Mouse (Mus musculus) kidney, embryonic 16.5 days (tissue): ENCODE results near the gene Gabrb1. TPM values are rescaled to one million over a fixed set of nuclear protein-coding genes. Genes with fewer than 3 reads are reported as not detected.
"Not testable (repeated sequence)": the region's sequence is repeated elsewhere in the genome, so short reads cannot be mapped to it uniquely, and the experiment has no call there.

Experiments used
- ATAC-seq: fragments of 200-750 bp; cut with Nextera tagmentation; 2 replicates; pipeline ENCODE4 v1.8.0; 2017; ENCODE audit warnings: moderate TSS enrichment; ENCODE audit not compliant: low FRiP score, low TSS enrichment
- H3K27ac ChIP-seq: fragments of 300-500 bp; sonication (generic); 2 replicates; pipeline ENCODE4 v1.5.1; 2014; ENCODE audit warnings: low read length
- H3K27me3 ChIP-seq: fragments of 300-500 bp; sonication (generic); 2 replicates; pipeline ENCODE4 v1.6.1; 2014; ENCODE audit warnings: low read length, control low read depth, mixed read lengths; ENCODE audit not compliant: insufficient read depth
- H3K36me3 ChIP-seq: fragments of 300-500 bp; sonication (generic); 2 replicates; pipeline ENCODE4 v1.6.1; 2014; ENCODE audit warnings: low read length, control low read depth, mixed read lengths; ENCODE audit not compliant: insufficient read depth
- H3K4me1 ChIP-seq: fragments of 300-500 bp; sonication (generic); 2 replicates; pipeline ENCODE4 v1.6.1; 2014; ENCODE audit warnings: low read length, control low read depth, mixed read lengths; ENCODE audit not compliant: insufficient read depth
- H3K4me2 ChIP-seq: fragments of 300-500 bp; sonication (generic); replicated peaks from 2 replicates; pipeline ENCODE4 v1.6.1; 2014; ENCODE audit warnings: low read depth, low read length
- H3K4me3 ChIP-seq: fragments of 300-500 bp; sonication (generic); 2 replicates; pipeline ENCODE4 v1.5.1; 2014; ENCODE audit warnings: mild to moderate bottlenecking, low read length
- H3K9ac ChIP-seq: fragments of 300-500 bp; sonication (generic); replicated peaks from 2 replicates; pipeline ENCODE4 v1.6.1; 2014; ENCODE audit warnings: low read length
- H3K9me3 ChIP-seq: fragments of 300-500 bp; sonication (generic); 2 replicates; pipeline ENCODE4 v1.6.1; 2016; ENCODE audit warnings: low read length, control low read depth
- WGBS: fragments of 180-500 bp; shearing (Covaris S2); extraction: QIAGEN DNeasy Blood & Tissue Kit; methylation state at CpG from one replicate; pipeline ENCODE4 v1.1.7; 2014; 5-methylcytosine and 5-hydroxymethylcytosine counted together
- polyA plus RNA-seq: library from polyadenylated mRNA; unstranded; fragments of >200 nt; fragmentation: Nextera tagmentation; extraction: Ambion mirVana; gene quantifications from 2 replicates; pipeline ENCODE4 v1.2.1, GENCODE M21; 2015

Gabrb1 gene
- polyA plus RNA-seq, 1 experiment from 2014 or later, result 0.29 TPM

DNA sequence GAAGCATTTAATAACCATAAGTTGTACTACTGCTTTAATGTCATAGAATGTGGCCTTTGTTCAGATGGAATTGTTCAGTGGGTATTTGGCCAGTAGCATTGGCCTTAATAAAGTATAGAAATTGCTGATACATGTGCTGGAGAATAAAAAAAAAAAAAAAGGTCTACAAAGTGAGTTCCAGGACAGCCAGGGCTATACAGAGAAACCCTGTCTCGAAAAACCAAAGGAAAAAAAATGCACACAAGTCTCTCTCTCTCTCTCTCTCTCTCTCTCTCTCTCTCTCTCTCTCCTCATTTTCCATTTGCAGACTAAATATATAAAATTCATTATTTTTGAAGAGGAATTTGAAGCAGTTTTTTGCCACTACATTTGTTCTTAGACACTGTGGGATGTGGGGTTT lies 328.6 kb downstream of the Gabrb1 start:
- no peaks in the 10 kb centered on the region for H3K4me1 ChIP-seq
- 50% methylated on average over 1 of the region's 1 CpGs for WGBS
- ATAC-seq, result no peak
- H3K27ac ChIP-seq, result no peak overlapping the region
- H3K9ac ChIP-seq, result no peak overlapping the region
- no peaks in the 10 kb centered on the region for H3K27me3 ChIP-seq
- H3K9me3 ChIP-seq, result no peaks in the 10 kb centered on the region
- no peaks in the 10 kb centered on the region for H3K36me3 ChIP-seq
- no peak overlapping the region for H3K4me3 ChIP-seq
- H3K4me2 ChIP-seq, result no peak overlapping the region

- Histone ChIP-seq H3K9me3 (no peaks in the 10 kb centered on the region), H3K27me3 (no peaks in the 10 kb centered on the region), H3K9ac (no peak overlapping the region), H3K4me3 (no peak overlapping the region), H3K4me1 (no peaks in the 10 kb centered on the region), H3K4me2 (no peak overlapping the region), H3K27ac (no peak overlapping the region), H3K36me3 (no peaks in the 10 kb centered on the region)
- 54% methylated on average over 5 of the region's 5 CpGs for WGBS
- ATAC-seq, result no peak
These were observed 329.1 kb downstream of the Gabrb1 start for GRCm38 (mm10) chr5:71986983-71987398.

- H3K27ac ChIP-seq, result no peak overlapping the region
- H3K9me3 ChIP-seq, result no peaks in the 10 kb centered on the region
- WGBS, result 77% methylated on average over 4 of the region's 4 CpGs
- H3K27me3 ChIP-seq, result no peaks in the 10 kb centered on the region
- H3K4me2 ChIP-seq, result no peak overlapping the region
- H3K4me3 ChIP-seq, result no peak overlapping the region
- ATAC-seq, result peak; percentile 23; the same call in 1 of the 2 replicates
- no peaks in the 10 kb centered on the region for H3K36me3 ChIP-seq
- no peaks in the 10 kb centered on the region for H3K4me1 ChIP-seq
- H3K9ac ChIP-seq, result no peak overlapping the region
These were observed 341.6 kb downstream of the Gabrb1 start for GRCm38 (mm10) chr5:71999466-71999865.

- H3K36me3 ChIP-seq, result no peaks in the 10 kb centered on the region
- no peaks in the 10 kb centered on the region for H3K9me3 ChIP-seq
- H3K4me3 ChIP-seq, result no peak overlapping the region
- H3K4me2 ChIP-seq, result no peak overlapping the region
- no peaks in the 10 kb centered on the region for H3K4me1 ChIP-seq
- ATAC-seq, result no peak
- H3K27ac ChIP-seq, result no peak overlapping the region
- WGBS, result 77% methylated on average over 3 of the region's 3 CpGs
- H3K27me3 ChIP-seq, result no peaks in the 10 kb centered on the region
- H3K9ac ChIP-seq, result no peak overlapping the region
These were observed 346.0 kb downstream of the Gabrb1 start for GRCm38 (mm10) chr5:72003811-72004435.

DNA sequence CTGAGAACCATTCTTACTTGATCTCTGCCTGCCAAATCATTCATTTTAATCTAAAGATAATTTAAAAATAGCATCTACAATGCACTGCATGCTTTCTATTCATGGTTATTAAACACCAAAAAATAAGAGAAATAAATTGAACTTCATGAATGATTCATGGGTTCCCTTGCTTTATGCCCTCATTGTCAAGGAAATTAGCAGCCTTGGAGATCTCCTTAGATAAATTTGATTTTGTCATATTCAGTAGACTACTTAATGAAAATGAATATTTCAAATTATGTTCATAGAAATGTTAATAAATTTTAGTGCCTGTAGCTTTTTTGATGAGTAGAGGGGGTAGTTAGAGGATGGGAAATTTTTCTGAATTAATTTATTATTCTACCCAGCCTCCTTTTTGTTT lies 379.0 kb downstream of the Gabrb1 start:
- Histone ChIP-seq H3K4me3 (no peak overlapping the region), H3K27ac (no peak overlapping the region), H3K4me1 (no peaks in the 10 kb centered on the region), H3K27me3 (no peaks in the 10 kb centered on the region), H3K9me3 (no peaks in the 10 kb centered on the region), H3K36me3 (no peaks in the 10 kb centered on the region), H3K9ac (no peak overlapping the region), H3K4me2 (no peak overlapping the region)
- no peak for ATAC-seq

GRCm38 (mm10) chr5:72043226-72044151 lies 385.6 kb downstream of the Gabrb1 start:
- Histone ChIP-seq H3K27me3 (no peaks in the 10 kb centered on the region), H3K9ac (no peak overlapping the region), H3K27ac (no peak overlapping the region), H3K9me3 (no peaks in the 10 kb centered on the region), H3K4me1 (peaks cover 4% of the 10 kb centered on the region; the same call in 1 of the 2 replicates), H3K36me3 (no peaks in the 10 kb centered on the region), H3K4me3 (no peak overlapping the region), H3K4me2 (peak overlapping the region; percentile 17)
- peak; percentile 49; the same call in 1 of the 2 replicates for ATAC-seq
- WGBS, result 54% methylated on average over 12 of the region's 12 CpGs

GRCm38 (mm10) chr5:72046261-72046660 lies 388.3 kb downstream of the Gabrb1 start:
- ATAC-seq, result no peak
- no peaks in the 10 kb centered on the region for H3K9me3 ChIP-seq

DNA sequence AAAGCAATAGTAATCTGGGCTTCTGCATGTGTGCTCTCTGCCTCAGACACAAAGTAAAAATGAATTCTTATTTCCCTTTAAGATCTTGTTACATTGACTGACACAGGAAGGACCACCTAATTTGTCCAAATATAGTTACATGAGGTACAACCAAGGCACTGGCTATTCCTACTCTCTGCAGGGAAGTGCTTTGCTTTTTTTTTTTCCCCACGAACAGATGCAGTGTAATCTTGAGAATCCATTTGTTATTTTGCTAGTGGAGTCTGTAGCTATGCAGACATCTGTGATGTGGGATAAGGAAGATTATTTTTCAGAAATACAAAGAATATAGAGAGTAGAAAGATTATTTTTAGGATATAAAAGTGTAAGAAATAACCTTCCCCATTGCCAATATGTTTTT lies 406.2 kb downstream of the Gabrb1 start:
- WGBS, result 67% methylated on average over 1 of the region's 1 CpGs

More at GRCm38 (mm10) chr5:72046261-72046660, 388.3 kb downstream of the Gabrb1 start:
- no peak overlapping the region for H3K9ac ChIP-seq
- H3K27ac ChIP-seq, result no peak overlapping the region
- no peaks in the 10 kb centered on the region for H3K27me3 ChIP-seq
- peaks cover 4% of the 10 kb centered on the region; the same call in 1 of the 2 replicates for H3K4me1 ChIP-seq
- H3K4me3 ChIP-seq, result no peak overlapping the region
- H3K4me2 ChIP-seq, result no peak overlapping the region
- H3K36me3 ChIP-seq, result no peaks in the 10 kb centered on the region
- WGBS, result 87% methylated on average over 2 of the region's 2 CpGs

GRCm38 (mm10) chr5:72068826-72069225 lies 410.9 kb downstream of the Gabrb1 start:
- Histone ChIP-seq H3K36me3 (no peaks in the 10 kb centered on the region), H3K27ac (no peak overlapping the region), H3K9ac (no peak overlapping the region), H3K4me2 (no peak overlapping the region), H3K4me1 (no peaks in the 10 kb centered on the region), H3K4me3 (no peak overlapping the region), H3K27me3 (no peaks in the 10 kb centered on the region), H3K9me3 (no peaks in the 10 kb centered on the region)
- ATAC-seq, result no peak
- 67% methylated on average over 6 of the region's 6 CpGs for WGBS

More for the DNA sequence above, 406.2 kb downstream of the Gabrb1 start:
- no peaks in the 10 kb centered on the region for H3K36me3 ChIP-seq
- no peak overlapping the region for H3K27ac ChIP-seq
- no peak overlapping the region for H3K4me3 ChIP-seq
- no peak overlapping the region for H3K4me2 ChIP-seq
- no peaks in the 10 kb centered on the region for H3K27me3 ChIP-seq
- ATAC-seq, result no peak
- H3K9ac ChIP-seq, result no peak overlapping the region
- H3K4me1 ChIP-seq, result no peaks in the 10 kb centered on the region
- no peaks in the 10 kb centered on the region for H3K9me3 ChIP-seq

- not testable (repeated sequence) for H3K4me3 ChIP-seq, H3K4me2 ChIP-seq, ATAC-seq, H3K9ac ChIP-seq, H3K27me3 ChIP-seq, H3K27ac ChIP-seq, H3K4me1 ChIP-seq, H3K36me3 ChIP-seq, H3K9me3 ChIP-seq
- WGBS, result 89% methylated on average over 7 of the region's 7 CpGs
These were observed 411.5 kb downstream of the Gabrb1 start for GRCm38 (mm10) chr5:72069398-72069797.
